Mouse (Mus musculus) liver, postnatal 0 days (tissue): ENCODE measurements around the gene Dgkg. TPM values are rescaled to one million over a fixed set of nuclear protein-coding genes. Genes with fewer than 3 reads are reported as not detected.
A peak's percentile ranks its signal among the peaks of the same experiment; 100 is the strongest.

Experiments
- ATAC-seq: fragments of 200-750 bp; cut with Nextera tagmentation; 2 replicates; pipeline ENCODE4 v1.8.0; 2017; ENCODE audit warnings: mild to moderate bottlenecking, moderate library complexity
- DNase-seq: peaks from one replicate; pipeline ENCODE4 v3.0.0-alpha.2; 2016
- H3K27ac ChIP-seq: fragments of 300-500 bp; sonication (generic); 2 replicates; pipeline ENCODE4 v1.5.1; 2014; ENCODE audit warnings: antibody characterized with exemption, moderate library complexity, mild to moderate bottlenecking, low read depth
- H3K27me3 ChIP-seq: fragments of 300-500 bp; sonication (generic); 2 replicates; pipeline ENCODE4 v1.6.1; 2014; ENCODE audit warnings: low read length, control low read depth, mixed read lengths; ENCODE audit not compliant: insufficient read depth
- H3K36me3 ChIP-seq: fragments of 300-500 bp; sonication (generic); replicated peaks from 2 replicates; pipeline ENCODE4 v1.6.1; 2014; ENCODE audit warnings: mild to moderate bottlenecking, control low read depth, low read length, moderate library complexity, mixed read lengths; ENCODE audit not compliant: insufficient read depth
- H3K4me1 ChIP-seq: fragments of 300-500 bp; sonication (generic); 2 replicates; pipeline ENCODE4 v1.6.1; 2014; ENCODE audit warnings: antibody characterized with exemption, mild to moderate bottlenecking, control low read depth; ENCODE audit not compliant: insufficient read depth
- H3K4me2 ChIP-seq: fragments of 300-500 bp; sonication (generic); 2 replicates; pipeline ENCODE4 v1.6.1; 2014; ENCODE audit warnings: low read depth, mild to moderate bottlenecking, low read length, moderate library complexity, mixed read lengths
- H3K4me3 ChIP-seq: fragments of 300-500 bp; sonication (generic); 2 replicates; pipeline ENCODE4 v1.5.1; 2014; ENCODE audit warnings: low read depth, low read length
- H3K9ac ChIP-seq: fragments of 300-500 bp; sonication (generic); replicated peaks from 2 replicates; pipeline ENCODE4 v1.6.1; 2014; ENCODE audit warnings: mild to moderate bottlenecking, moderate library complexity
- H3K9me3 ChIP-seq: fragments of 300-500 bp; sonication (generic); 2 replicates; pipeline ENCODE4 v1.6.1; 2016; ENCODE audit warnings: mild to moderate bottlenecking, control low read depth, low read length, mixed read lengths
- CTCF ChIP-seq: sonication (generic); IDR thresholded peaks from 2 replicates; pipeline ENCODE4 v1.5.1; 2016; ENCODE audit warnings: antibody characterized with exemption, low read depth
- EP300 ChIP-seq: IDR thresholded peaks from 2 replicates; pipeline ENCODE4 v1.6.1; 2016; ENCODE audit warnings: antibody characterized with exemption, low read depth, mild to moderate bottlenecking
- whole genome bisulfite sequencing: fragments of 180-500 bp; shearing (Covaris S2); extraction: QIAGEN DNeasy Blood & Tissue Kit; methylation state at CpG from one replicate; pipeline ENCODE4 v1.1.7; 2014; ENCODE audit not compliant: insufficient replicate concordance; 5-methylcytosine and 5-hydroxymethylcytosine counted together
- polyA plus RNA-seq: library from polyadenylated mRNA; unstranded; fragments of >200 nt; fragmentation: Nextera tagmentation; extraction: Ambion mirVana; gene quantifications from 2 replicates; pipeline ENCODE4 v1.2.1, GENCODE M21; 2015

Dgkg gene
- polyA plus RNA-seq, 1 experiment from 2014 or later = 0.93 TPM

GRCm38 (mm10) chr16:22467111-22467510 is 189.9 kb downstream of the Dgkg start:
- Histone ChIP-seq H3K36me3 (no peaks in the 10 kb centered on the region), H3K9me3 (no peaks in the 10 kb centered on the region), H3K4me3 (no peak overlapping the region), H3K27ac (no peak overlapping the region), H3K27me3 (no peaks in the 10 kb centered on the region), H3K4me2 (no peak overlapping the region), H3K9ac (no peak overlapping the region), H3K4me1 (no peaks in the 10 kb centered on the region)
- TF ChIP-seq CTCF = no peak
- no peak for TF ChIP-seq EP300
- WGBS = 79% methylated on average over 2 of the region's 2 CpGs
- DNase-seq (no peak), ATAC-seq (no peak)

- no peak overlapping the region for H3K27ac ChIP-seq
- no peaks in the 10 kb centered on the region for H3K27me3 ChIP-seq
- DNase-seq = no peak
- H3K4me1 ChIP-seq = no peaks in the 10 kb centered on the region
- no peak overlapping the region for H3K4me3 ChIP-seq
- no peak for TF ChIP-seq EP300
- H3K36me3 ChIP-seq = no peaks in the 10 kb centered on the region
- no peak for ATAC-seq
- H3K9ac ChIP-seq = no peak overlapping the region
- no peaks in the 10 kb centered on the region for H3K9me3 ChIP-seq
- H3K4me2 ChIP-seq = no peak overlapping the region
- 72% methylated on average over 11 of the region's 11 CpGs for WGBS
These were observed 190.6 kb downstream of the Dgkg start for GRCm38 (mm10) chr16:22466381-22466780.

GRCm38 (mm10) chr16:22462220-22462619 is 194.8 kb downstream of the Dgkg start:
- no peak overlapping the region for H3K9ac ChIP-seq
- WGBS = 64% methylated on average over 3 of the region's 3 CpGs
- DNase-seq (no peak), ATAC-seq (no peak)
- no peak overlapping the region for H3K4me2 ChIP-seq
- H3K27me3 ChIP-seq = no peaks in the 10 kb centered on the region
- no peak overlapping the region for H3K27ac ChIP-seq
- TF ChIP-seq EP300 (no peak), CTCF (no peak)
- H3K9me3 ChIP-seq = no peaks in the 10 kb centered on the region
- no peaks in the 10 kb centered on the region for H3K36me3 ChIP-seq
- no peaks in the 10 kb centered on the region for H3K4me1 ChIP-seq
- no peak overlapping the region for H3K4me3 ChIP-seq

- no peaks in the 10 kb centered on the region; the same call in 1 of the 2 replicates for H3K27me3 ChIP-seq
- H3K9ac ChIP-seq = no peak overlapping the region
- 36% methylated on average over 6 of the region's 6 CpGs for WGBS
- H3K27ac ChIP-seq = no peak overlapping the region
- no peak for ATAC-seq
- TF ChIP-seq CTCF = no peak
- no peak for TF ChIP-seq EP300
- H3K4me2 ChIP-seq = no peak overlapping the region
- DNase-seq = no peak
- no peak overlapping the region for H3K4me3 ChIP-seq
- no peaks in the 10 kb centered on the region for H3K36me3 ChIP-seq
- H3K4me1 ChIP-seq = no peaks in the 10 kb centered on the region
- H3K9me3 ChIP-seq = no peaks in the 10 kb centered on the region
These were observed 195.3 kb downstream of the Dgkg start for GRCm38 (mm10) chr16:22461728-22462127.

- no peaks in the 10 kb centered on the region for H3K4me1 ChIP-seq
- H3K27ac ChIP-seq = no peak overlapping the region
- ATAC-seq = 0 out of 2 replicates have a peak, but pooled peaks have one; percentile 15
- H3K27me3 ChIP-seq = no peaks in the 10 kb centered on the region; the same call in 1 of the 2 replicates
- no peak overlapping the region for H3K4me2 ChIP-seq
- no peak for TF ChIP-seq CTCF
- no peak for TF ChIP-seq EP300
- H3K9me3 ChIP-seq = no peaks in the 10 kb centered on the region
- H3K36me3 ChIP-seq = no peaks in the 10 kb centered on the region
- WGBS = 41% methylated on average over 1 of the region's 1 CpGs
- no peak for DNase-seq
- no peak overlapping the region for H3K4me3 ChIP-seq
- no peak overlapping the region for H3K9ac ChIP-seq
These were observed 196.1 kb downstream of the Dgkg start for GRCm38 (mm10) chr16:22460960-22461359.

GRCm38 (mm10) chr16:22452082-22452481 is 204.9 kb downstream of the Dgkg start:
- ATAC-seq = peak; percentile 66
- Histone ChIP-seq H3K4me2 (no peak overlapping the region), H3K9me3 (no peaks in the 10 kb centered on the region), H3K27ac (no peak overlapping the region), H3K4me1 (no peaks in the 10 kb centered on the region), H3K36me3 (no peaks in the 10 kb centered on the region), H3K9ac (no peak overlapping the region), H3K4me3 (no peak overlapping the region), H3K27me3 (no peaks in the 10 kb centered on the region; the same call in 1 of the 2 replicates)
- WGBS = 55% methylated on average over 9 of the region's 9 CpGs
- no peak for TF ChIP-seq CTCF
- no peak for TF ChIP-seq EP300
- no peak for DNase-seq

- no peaks in the 10 kb centered on the region for H3K36me3 ChIP-seq
- ATAC-seq = no peak
- no peak overlapping the region for H3K27ac ChIP-seq
- H3K4me2 ChIP-seq = no peak overlapping the region
- no peak overlapping the region for H3K4me3 ChIP-seq
- WGBS = 69% methylated on average over 6 of the region's 6 CpGs
- no peaks in the 10 kb centered on the region for H3K9me3 ChIP-seq
- H3K9ac ChIP-seq = no peak overlapping the region
- no peak for DNase-seq
- no peaks in the 10 kb centered on the region for H3K4me1 ChIP-seq
- TF ChIP-seq CTCF (no peak), EP300 (no peak)
- 0 out of 2 replicates have a peak, but pooled peaks cover 1% of the 10 kb centered on the region for H3K27me3 ChIP-seq
These were observed 208.9 kb downstream of the Dgkg start for GRCm38 (mm10) chr16:22448093-22448492.
